Mouse (Mus musculus): ENCODE results near the gene Iqce. TPM values are rescaled to one million over a fixed set of nuclear protein-coding genes. Genes with fewer than 3 reads are reported as not detected.

Iqce gene
- total RNA-seq, 2 experiments from 2014 or later = 18.9 to 23.6 TPM

DNA sequence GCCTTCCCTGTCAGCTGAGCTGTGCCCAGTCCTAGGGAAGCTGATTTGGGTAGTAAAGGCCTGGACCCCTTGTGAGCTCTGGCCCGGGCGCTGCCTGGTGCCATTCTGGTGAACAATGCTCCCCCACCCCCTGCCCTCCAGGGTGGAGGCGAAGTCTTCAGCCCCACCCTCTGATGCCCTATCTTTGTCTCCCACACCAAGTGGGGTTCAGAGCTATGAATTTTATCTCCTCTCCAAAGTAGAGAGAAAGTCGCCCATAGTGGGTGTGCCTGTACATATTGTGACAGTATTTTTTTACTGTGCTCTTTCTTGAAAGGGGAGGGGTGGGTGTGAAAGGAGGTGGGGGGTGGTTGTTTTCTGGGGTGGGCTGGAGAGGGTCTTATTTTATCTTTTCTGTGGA, 87.3 kb downstream of the Iqce start:
- no peak for DNase-seq

DNA sequence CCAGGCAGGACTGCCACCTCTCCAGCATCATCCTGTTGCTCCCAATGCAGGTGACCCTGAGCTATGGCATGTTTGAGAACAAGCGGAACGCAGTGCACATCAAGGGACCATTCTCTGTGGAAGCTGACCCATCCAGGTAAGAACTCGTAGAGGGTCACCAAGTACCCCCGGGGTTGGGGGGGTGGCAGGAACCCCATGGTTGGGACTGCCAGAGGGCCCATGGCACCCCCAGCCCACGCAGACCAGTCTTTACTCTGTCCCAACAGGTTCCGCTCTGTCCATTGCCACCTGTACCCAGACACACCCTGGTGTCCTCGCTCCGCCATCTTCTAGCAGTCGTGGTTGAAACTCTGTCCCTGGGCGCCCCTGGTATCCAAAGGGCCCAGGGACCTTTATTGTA, 88.0 kb downstream of the Iqce start:
- no peak for DNase-seq

DNA sequence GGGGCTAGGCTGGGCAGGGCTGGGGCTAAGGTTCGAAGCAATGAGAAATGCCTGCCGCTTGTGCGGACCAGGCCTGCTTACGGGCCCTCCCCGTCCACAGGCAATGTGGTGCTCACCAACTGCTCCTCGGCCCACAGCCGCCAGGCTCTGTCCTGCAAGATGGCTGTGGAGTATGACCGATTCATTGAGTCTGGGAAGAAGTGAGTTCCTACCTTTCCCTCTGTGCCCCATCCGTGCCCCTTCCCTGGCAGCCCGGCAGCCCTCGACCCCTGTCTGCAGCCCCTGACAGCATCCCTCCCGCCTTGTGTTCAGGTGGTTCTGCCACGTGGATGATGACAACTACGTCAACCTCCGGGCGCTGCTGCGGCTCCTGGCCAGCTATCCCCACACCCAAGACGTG, 90.0 kb downstream of the Iqce start:
- DNase-seq = no peak

Other genes starting within 250 kb of the Iqce start
- gene Chst12, start 196.8 kb downstream of the Iqce start, total RNA-seq (2021) = 10 to 100 TPM; 10.9 to 13.9 TPM
- gene Grifin, start 137.3 kb downstream of the Iqce start, total RNA-seq (2021) = not detected
- gene Lfng, start 95.1 kb downstream of the Iqce start, total RNA-seq (2021) = 10 to 100 TPM; 18.2 to 24.6 TPM
- gene Ttyh3, start 53.3 kb downstream of the Iqce start, total RNA-seq (2021) = 100 to 1,000 TPM in 1 of 2 experiments, 10 to 100 TPM in 1; 79.8 to 108 TPM
- gene Brat1, start 2.6 kb upstream of the Iqce start, total RNA-seq (2021) = 10 to 100 TPM; 15.4 to 17.0 TPM
- gene Amz1, start 21.7 kb upstream of the Iqce start, total RNA-seq (2021) = 1 to 10 TPM in 1 of 2 experiments, under 1 TPM in 1; 0.54 to 1.5 TPM
- gene Gna12, start 128.1 kb upstream of the Iqce start, total RNA-seq (2021) = 100 to 1,000 TPM; 113 to 121 TPM